Mouse (Mus musculus) MEL (cell line): ENCODE data around the gene Kcnc3. TPM values are rescaled to one million over a fixed set of nuclear protein-coding genes. Genes with fewer than 3 reads are reported as not detected.

ENCODE experiments used
- DNase-seq: peaks from one replicate; pipeline ENCODE4 v3.0.0; 2011; ENCODE audit warnings: low read depth, low spot score
- H3K27ac ChIP-seq: 2 replicates; pipeline ENCODE4 v1.5.1; 2012; ENCODE audit warnings: low read depth, mild to moderate bottlenecking, control low read depth, low read length, moderate library complexity; ENCODE audit not compliant: control insufficient read depth
- H3K27me3 ChIP-seq, 2 experiments: fragments of 150-350 bp in 1 of 2; sonication (generic) in 1 of 2; 2 replicates each; pipeline ENCODE4 v1.6.1; 2012; ENCODE audit warnings: low read length in 2 of 2, mild to moderate bottlenecking in 2 of 2, improper control_type of control experiment in 1 of 2, moderate library complexity in 1 of 2; ENCODE audit not compliant: insufficient read depth in 2 of 2, control insufficient read depth in 1 of 2
- H3K36me3 ChIP-seq, 2 experiments: 2 replicates each; pipeline ENCODE4 v1.6.1; 2012 to 2014; ENCODE audit warnings: low read length in 2 of 2, improper control_type of control experiment in 1 of 2, inconsistent platforms in 1 of 2, mild to moderate bottlenecking in 1 of 2; ENCODE audit not compliant: insufficient read depth in 2 of 2, control insufficient read depth in 1 of 2
- H3K4me1 ChIP-seq, 2 experiments: fragments of 150-350 bp in 1 of 2; sonication (generic) in 1 of 2; 2 replicates each; pipeline ENCODE4 v1.6.1; 2012; ENCODE audit warnings: low read length in 2 of 2, improper control_type of control experiment in 1 of 2, mild to moderate bottlenecking in 1 of 2; ENCODE audit not compliant: insufficient read depth in 2 of 2, control insufficient read depth in 1 of 2
- H3K4me3 ChIP-seq, 2 experiments: fragments of 150-350 bp in 1 of 2; sonication (generic) in 1 of 2; 2 replicates each; pipeline ENCODE4 v1.5.1; 2012; ENCODE audit warnings: low read depth in 2 of 2, low read length in 2 of 2, mild to moderate bottlenecking in 2 of 2, moderate library complexity in 2 of 2, control low read depth in 1 of 2, improper control_type of control experiment in 1 of 2; ENCODE audit not compliant: control insufficient read depth in 1 of 2, insufficient read depth in 1 of 2
- H3K79me2 ChIP-seq: 2 replicates; pipeline ENCODE4 v1.6.1; 2012; ENCODE audit warnings: mild to moderate bottlenecking, low read length, moderate library complexity; ENCODE audit not compliant: control insufficient read depth, poor library complexity, insufficient read depth
- H3K9ac ChIP-seq: 2 replicates; pipeline ENCODE4 v1.6.1; 2012; ENCODE audit warnings: low read depth, mild to moderate bottlenecking, control low read depth, low read length, moderate library complexity; ENCODE audit not compliant: control insufficient read depth, poor library complexity, severe bottlenecking
- H3K9me3 ChIP-seq: fragments of 150-350 bp; sonication (generic); replicated peaks from 2 replicates; pipeline ENCODE4 v1.6.1; 2012; ENCODE audit warnings: mild to moderate bottlenecking, low read length, improper control_type of control experiment, moderate library complexity; ENCODE audit not compliant: insufficient read depth
- CHD2 ChIP-seq: IDR thresholded peaks from 2 replicates; pipeline ENCODE4 v1.6.1; 2011; ENCODE audit warnings: low read length, improper control_type of control experiment
- ETS1 ChIP-seq: IDR thresholded peaks from 2 replicates; pipeline ENCODE4 v1.6.1; 2012; ENCODE audit warnings: low read depth, mild to moderate bottlenecking, inconsistent platforms, low read length, improper control_type of control experiment, moderate library complexity
- GABPA ChIP-seq: IDR thresholded peaks from 2 replicates; pipeline ENCODE4 v1.6.1; 2012; ENCODE audit warnings: low read depth, mild to moderate bottlenecking, inconsistent platforms, low read length, improper control_type of control experiment, moderate library complexity
- GATA1 ChIP-seq: IDR thresholded peaks from 2 replicates; pipeline ENCODE4 v1.6.1; 2011; ENCODE audit warnings: low read depth, low read length, improper control_type of control experiment
- HCFC1 ChIP-seq: IDR thresholded peaks from 2 replicates; pipeline ENCODE4 v1.6.1; 2012; ENCODE audit warnings: low read depth, mild to moderate bottlenecking, inconsistent platforms, low read length, improper control_type of control experiment, moderate library complexity
- NRF1 ChIP-seq: IDR thresholded peaks from 2 replicates; pipeline ENCODE4 v1.6.1; 2014; ENCODE audit warnings: low read depth, mild to moderate bottlenecking, inconsistent platforms, low read length, improper control_type of control experiment, moderate library complexity; ENCODE audit not compliant: poor library complexity, insufficient read depth, severe bottlenecking
- POLR2AphosphoS2 ChIP-seq: IDR thresholded peaks from 2 replicates; pipeline ENCODE4 v1.6.1; 2011; ENCODE audit warnings: low read length, improper control_type of control experiment
- RAD21 ChIP-seq: IDR thresholded peaks from 2 replicates; pipeline ENCODE4 v1.6.1; 2011; ENCODE audit warnings: mild to moderate bottlenecking, low read depth, low read length, improper control_type of control experiment
- RCOR1 ChIP-seq: IDR thresholded peaks from 2 replicates; pipeline ENCODE4 v1.6.1; 2012; ENCODE audit warnings: low read depth, mild to moderate bottlenecking, inconsistent platforms, low read length, improper control_type of control experiment
- ZKSCAN1 ChIP-seq: IDR thresholded peaks from 2 replicates; pipeline ENCODE4 v1.6.1; 2012; ENCODE audit warnings: low read depth, mild to moderate bottlenecking, inconsistent platforms, low read length, improper control_type of control experiment, moderate library complexity
- polyA plus RNA-seq, 2 experiments: library from polyadenylated mRNA; stranded (reverse) in 1 of 2; unstranded in 1 of 2; fragments of >175 nt in 1 of 2; fragments of >200 nt in 1 of 2; gene quantifications; 2 replicates each; pipeline versions ENCODE4 v1.2.1 to v1.2.4; 2012; ENCODE audit warnings: low replicate concordance in 2 of 2, low read depth in 1 of 2; ENCODE audit not compliant: insufficient read length in 2 of 2, insufficient read depth in 1 of 2, missing spikeins in 1 of 2
- total RNA-seq: library from RNA; depleted of rRNA; stranded (reverse); fragments of 300-350 nt; gene quantifications from 2 replicates; pipeline ENCODE4 v1.2.3, GENCODE M21; 2012

Kcnc3 gene
- total and polyA plus RNA-seq, 3 experiments = not detected

DNA sequence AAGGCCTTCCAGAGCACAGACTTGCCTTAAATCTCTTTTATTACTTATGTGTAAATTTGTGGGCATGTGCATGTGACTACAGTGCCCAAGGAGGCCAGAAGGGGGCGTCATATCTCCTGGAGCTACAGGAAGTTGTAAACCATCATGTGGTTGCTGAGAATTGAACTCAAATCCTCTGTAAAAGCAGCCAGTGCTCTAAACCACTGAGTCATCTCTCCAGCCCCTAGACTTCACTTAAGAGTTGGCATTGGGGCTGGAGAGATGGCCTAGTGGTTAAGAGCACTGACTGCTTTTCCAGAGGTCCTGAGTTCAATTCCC is 35.6 kb downstream of the Kcnc3 start:
- no peaks in the 10 kb centered on the region for H3K79me2 ChIP-seq
- no peak overlapping the region for H3K4me3 ChIP-seq
- no peaks in the 10 kb centered on the region for H3K36me3 ChIP-seq
- H3K27ac ChIP-seq = no peak overlapping the region
- H3K9me3 ChIP-seq = no peaks in the 10 kb centered on the region
- no peak for DNase-seq
- no peak overlapping the region for H3K9ac ChIP-seq
- TF ChIP-seq RCOR1 (no peak), CHD2 (no peak), GABPA (no peak), HCFC1 (no peak), POLR2AphosphoS2 (no peak), RAD21 (no peak), ZKSCAN1 (no peak)
- H3K27me3 ChIP-seq = no peaks in the 10 kb centered on the region
- H3K4me1 ChIP-seq = no peaks in the 10 kb centered on the region

DNA sequence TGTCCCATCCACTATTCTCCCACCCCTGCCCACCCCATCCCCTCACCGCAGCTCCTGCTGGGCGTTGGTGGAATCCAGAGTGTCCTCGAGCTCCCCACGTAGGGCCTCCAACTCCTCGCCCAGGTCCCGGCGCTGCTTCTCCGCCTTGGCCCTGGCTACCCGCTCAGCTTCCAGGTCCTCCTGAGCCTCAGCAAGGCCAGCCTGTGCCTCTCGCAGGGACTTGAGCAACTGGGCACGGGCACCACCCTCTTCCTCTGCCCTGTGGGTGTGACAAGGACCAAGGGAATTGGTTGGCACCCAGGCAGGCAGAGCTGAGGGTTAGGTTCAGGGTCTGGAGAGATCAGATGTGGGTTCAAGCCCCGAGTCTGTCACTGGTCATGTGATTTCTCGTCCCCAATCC is 36.5 kb downstream of the Kcnc3 start:
- no peak for TF ChIP-seq NRF1
- no peak for TF ChIP-seq RAD21
- TF ChIP-seq, all 39 proteins: peak for 0
- Histone ChIP-seq H3K4me3 (no peak overlapping the region), H3K79me2 (no peaks in the 10 kb centered on the region), H3K9ac (no peak overlapping the region), H3K27me3 (no peaks in the 10 kb centered on the region), H3K36me3 (no peaks in the 10 kb centered on the region), H3K4me1 (no peaks in the 10 kb centered on the region), H3K27ac (no peak overlapping the region), H3K9me3 (no peaks in the 10 kb centered on the region)
- no peak for DNase-seq

DNA sequence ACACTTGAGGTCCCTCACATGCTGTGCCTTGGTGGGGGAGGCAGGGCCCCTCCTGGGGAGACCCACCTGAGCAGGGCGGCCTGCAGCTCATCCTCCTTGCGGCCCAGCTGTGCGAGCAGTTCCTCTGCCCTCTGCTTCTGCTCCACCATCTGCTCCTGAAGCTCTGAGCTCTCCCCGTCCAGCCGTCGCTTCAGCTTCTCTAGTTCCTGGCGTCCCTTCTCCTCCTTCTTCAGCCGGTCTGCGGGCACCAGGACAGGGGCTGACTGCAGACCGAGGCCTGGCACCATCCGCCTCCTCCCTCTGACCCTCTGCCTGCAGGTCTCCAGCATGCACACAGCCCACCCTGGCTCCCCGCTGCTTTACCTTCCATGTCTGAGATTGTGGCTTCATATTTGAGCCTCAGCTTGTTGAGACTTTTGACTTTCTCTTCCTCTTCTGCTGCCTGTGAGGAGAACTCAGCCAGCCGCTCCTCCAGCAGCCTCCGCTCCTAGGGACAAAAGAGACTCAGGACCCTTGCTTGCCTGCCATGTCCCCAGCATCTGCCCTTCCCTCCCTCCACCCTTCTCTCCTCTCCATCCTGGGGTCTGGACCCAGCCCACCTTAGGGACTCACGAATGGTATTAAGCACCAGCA is 38.1 kb downstream of the Kcnc3 start:
- no peak overlapping the region for H3K9ac ChIP-seq
- DNase-seq = no peak
- TF ChIP-seq GATA1 (no peak), RCOR1 (no peak), HCFC1 (no peak), ETS1 (no peak)
- H3K27ac ChIP-seq = no peak overlapping the region
- H3K4me3 ChIP-seq = no peak overlapping the region
- no peaks in the 10 kb centered on the region for H3K9me3 ChIP-seq
- no peaks in the 10 kb centered on the region for H3K4me1 ChIP-seq
- H3K79me2 ChIP-seq = no peaks in the 10 kb centered on the region
- H3K27me3 ChIP-seq = no peaks in the 10 kb centered on the region
- no peaks in the 10 kb centered on the region for H3K36me3 ChIP-seq
